In genomic region chr5:142901355-142901802, GRCm38 (mm10) we compare ENCODE assay signal across 8 mouse cellular contexts. TPM values are rescaled to one million over a fixed set of nuclear protein-coding genes. Genes with fewer than 3 reads are reported as not detected.
DNase-seq lines count a peak whose midpoint lies in the region; ATAC-seq lines count a peak whose summit lies in the region.

No protein-coding gene starts in this region.

- WGBS in hindbrain, embryonic 11.5 days, result 85% methylated on average over 7 of the region's 7 CpGs
- WGBS in hindbrain, embryonic 16.5 days, result 82% methylated on average over 7 of the region's 7 CpGs
- WGBS in forebrain, embryonic 12.5 days, result 82% methylated on average over 7 of the region's 7 CpGs
- WGBS in intestine, embryonic 15.5 days, result 73% methylated on average over 7 of the region's 7 CpGs
- 77% methylated on average over 7 of the region's 7 CpGs for WGBS in neural tube, embryonic 13.5 days

- no peaks in the 10 kb centered on the region for H3K9me3 ChIP-seq in hindbrain, embryonic 11.5 days (ENCODE audit: control insufficient read depth, low read length)
- no peaks in the 10 kb centered on the region for H3K9me3 ChIP-seq in hindbrain, embryonic 16.5 days (ENCODE audit: control insufficient read depth, low read length)
- no peaks in the 10 kb centered on the region for H3K9me3 ChIP-seq in forebrain, embryonic 12.5 days
- no peaks in the 10 kb centered on the region for H3K9me3 ChIP-seq in intestine, embryonic 15.5 days
- no peaks in the 10 kb centered on the region for H3K9me3 ChIP-seq in neural tube, embryonic 13.5 days

- no peaks in the 10 kb centered on the region for H3K4me1 ChIP-seq in hindbrain, embryonic 11.5 days (replicated peaks; ENCODE audit: control insufficient read depth, insufficient read depth, low read length)
- peaks cover 28% of the 10 kb centered on the region for H3K4me1 ChIP-seq in hindbrain, embryonic 16.5 days (ENCODE audit: control insufficient read depth, insufficient read depth, low read depth, low read length)
- peaks cover 22% of the 10 kb centered on the region for H3K4me1 ChIP-seq in forebrain, embryonic 12.5 days
- H3K4me1 ChIP-seq in intestine, embryonic 15.5 days (replicated peaks), result peaks cover 20% of the 10 kb centered on the region
- peaks cover 30% of the 10 kb centered on the region for H3K4me1 ChIP-seq in neural tube, embryonic 13.5 days (replicated peaks)

- no peaks in the 10 kb centered on the region for H3K27me3 ChIP-seq in hindbrain, embryonic 11.5 days (ENCODE audit: control insufficient read depth, insufficient read depth, low read length)
- no peaks in the 10 kb centered on the region for H3K27me3 ChIP-seq in hindbrain, embryonic 16.5 days (replicated peaks; ENCODE audit: control insufficient read depth, insufficient read depth, low read length)
- H3K27me3 ChIP-seq in forebrain, embryonic 12.5 days, result no peaks in the 10 kb centered on the region
- no peaks in the 10 kb centered on the region for H3K27me3 ChIP-seq in intestine, embryonic 15.5 days (replicated peaks)
- no peaks in the 10 kb centered on the region for H3K27me3 ChIP-seq in neural tube, embryonic 13.5 days

- no peak overlapping the region for H3K4me3 ChIP-seq in hindbrain, embryonic 11.5 days (ENCODE audit: low read depth, low read length)
- no peak overlapping the region for H3K4me3 ChIP-seq in hindbrain, embryonic 16.5 days (ENCODE audit: low read length)
- no peak overlapping the region for H3K4me3 ChIP-seq in forebrain, embryonic 12.5 days (replicated peaks)
- H3K4me3 ChIP-seq in intestine, embryonic 15.5 days (replicated peaks), result no peak overlapping the region
- H3K4me3 ChIP-seq in neural tube, embryonic 13.5 days, result no peak overlapping the region

- no peak for ATAC-seq in hindbrain, embryonic 11.5 days (ENCODE audit: low FRiP score)
- ATAC-seq in hindbrain, embryonic 16.5 days, result no peak
- ATAC-seq in forebrain, embryonic 12.5 days (ENCODE audit: low FRiP score), result no peak
- ATAC-seq in intestine, embryonic 15.5 days, result no peak
- no peak for ATAC-seq in neural tube, embryonic 13.5 days (ENCODE audit: low read depth)

- H3K4me2 ChIP-seq in hindbrain, embryonic 11.5 days (replicated peaks; ENCODE audit: low read depth, low read length), result no peak overlapping the region
- no peak overlapping the region for H3K4me2 ChIP-seq in hindbrain, embryonic 16.5 days (ENCODE audit: low read length)
- H3K4me2 ChIP-seq in forebrain, embryonic 12.5 days, result no peak overlapping the region
- H3K4me2 ChIP-seq in intestine, embryonic 15.5 days (replicated peaks), result no peak overlapping the region
- no peak overlapping the region for H3K4me2 ChIP-seq in neural tube, embryonic 13.5 days

- no peak overlapping the region for H3K27ac ChIP-seq in hindbrain, embryonic 11.5 days (ENCODE audit: low read depth, low read length)
- no peak overlapping the region for H3K27ac ChIP-seq in hindbrain, embryonic 16.5 days (ENCODE audit: low read depth, low read length)
- H3K27ac ChIP-seq in forebrain, embryonic 12.5 days, result peak overlapping the region; percentile 69
- H3K27ac ChIP-seq in intestine, embryonic 15.5 days, result peak overlapping the region; percentile 51; the same call in 1 of the 2 replicates
- H3K27ac ChIP-seq in neural tube, embryonic 13.5 days (replicated peaks), result peak overlapping the region; percentile 64

- no peak overlapping the region for H3K9ac ChIP-seq in hindbrain, embryonic 11.5 days (ENCODE audit: low read depth, low read length)
- no peak overlapping the region for H3K9ac ChIP-seq in hindbrain, embryonic 16.5 days (ENCODE audit: low read depth, low read length)
- no peak overlapping the region for H3K9ac ChIP-seq in forebrain, embryonic 12.5 days
- H3K9ac ChIP-seq in intestine, embryonic 15.5 days, result no peak overlapping the region
- no peak overlapping the region for H3K9ac ChIP-seq in neural tube, embryonic 13.5 days

- H3K36me3 ChIP-seq in hindbrain, embryonic 11.5 days (ENCODE audit: control insufficient read depth, insufficient read depth, low read length), result peaks cover 24% of the 10 kb centered on the region
- H3K36me3 ChIP-seq in hindbrain, embryonic 16.5 days (ENCODE audit: control insufficient read depth, insufficient read depth, low read length), result peaks cover 38% of the 10 kb centered on the region
- peaks cover 69% of the 10 kb centered on the region for H3K36me3 ChIP-seq in forebrain, embryonic 12.5 days (replicated peaks)
- peaks cover 34% of the 10 kb centered on the region for H3K36me3 ChIP-seq in intestine, embryonic 15.5 days
- H3K36me3 ChIP-seq in neural tube, embryonic 13.5 days, result peaks cover 70% of the 10 kb centered on the region

- peak; percentile 71 for DNase-seq in hindbrain, embryonic 11.5 days (ENCODE audit: low spot score)
- peak; percentile 66 for DNase-seq in MN1 (ENCODE audit: low spot score)
- no peak for DNase-seq in T-cell, adult 2 months (ENCODE audit: low spot score)
- no peak for DNase-seq in right cerebral cortex, postnatal 4 days

RNA-seq across cellular contexts. Expression of gene Actb, which starts 5.2 kb away (rescaled TPM):
- 15,671 and 16,656 TPM in 2 replicates for polyA plus RNA-seq in hindbrain, embryonic 11.5 days (2014; fragmentation: Nextera tagmentation; extraction: Ambion mirVana)
- 11,512 and 13,219 TPM in 2 replicates for polyA plus RNA-seq in hindbrain, embryonic 16.5 days (2015; fragmentation: Nextera tagmentation; extraction: Ambion mirVana)
- polyA plus RNA-seq in forebrain, embryonic 12.5 days (2016; fragmentation: Nextera tagmentation; extraction: Ambion mirVana), result 12,389 and 14,301 TPM in 2 replicates
- polyA plus RNA-seq in intestine, embryonic 15.5 days (2015; fragmentation: Nextera tagmentation; extraction: Ambion mirVana), result 14,579 and 17,104 TPM in 2 replicates
- polyA plus RNA-seq in neural tube, embryonic 13.5 days (2015; fragmentation: Nextera tagmentation; extraction: Ambion mirVana), result 15,088 and 16,772 TPM in 2 replicates

RNA-seq across cellular contexts. Expression of gene Fbxl18, which starts 6.2 kb away (rescaled TPM):
- 12.1 and 14.5 TPM in 2 replicates for polyA plus RNA-seq in hindbrain, embryonic 11.5 days (2014; fragmentation: Nextera tagmentation; extraction: Ambion mirVana)
- 29.7 and 32.9 TPM in 2 replicates for polyA plus RNA-seq in hindbrain, embryonic 16.5 days (2015; fragmentation: Nextera tagmentation; extraction: Ambion mirVana)
- 24.0 and 24.6 TPM in 2 replicates for polyA plus RNA-seq in forebrain, embryonic 12.5 days (2016; fragmentation: Nextera tagmentation; extraction: Ambion mirVana)
- 11.1 and 11.4 TPM in 2 replicates for polyA plus RNA-seq in intestine, embryonic 15.5 days (2015; fragmentation: Nextera tagmentation; extraction: Ambion mirVana)
- polyA plus RNA-seq in neural tube, embryonic 13.5 days (2015; fragmentation: Nextera tagmentation; extraction: Ambion mirVana), result 25.5 and 28.2 TPM in 2 replicates

RNA-seq across cellular contexts. Expression of gene Fscn1, which starts 58.8 kb away (rescaled TPM):
- polyA plus RNA-seq in hindbrain, embryonic 11.5 days (2014; fragmentation: Nextera tagmentation; extraction: Ambion mirVana), result 570 and 615 TPM in 2 replicates
- 478 and 522 TPM in 2 replicates for polyA plus RNA-seq in hindbrain, embryonic 16.5 days (2015; fragmentation: Nextera tagmentation; extraction: Ambion mirVana)
- polyA plus RNA-seq in forebrain, embryonic 12.5 days (2016; fragmentation: Nextera tagmentation; extraction: Ambion mirVana), result 665 and 748 TPM in 2 replicates
- polyA plus RNA-seq in intestine, embryonic 15.5 days (2015; fragmentation: Nextera tagmentation; extraction: Ambion mirVana), result 140 and 170 TPM in 2 replicates
- 517 and 659 TPM in 2 replicates for polyA plus RNA-seq in neural tube, embryonic 13.5 days (2015; fragmentation: Nextera tagmentation; extraction: Ambion mirVana)

Comparison
In these comparisons a context has a peak if more than half of its experiments do, and no peak if none do; other contexts are left out.
1. DNase-seq: peak in hindbrain, embryonic 11.5 days (single experiment) and MN1 (single experiment); none in T-cell, adult 2 months (single experiment) and right cerebral cortex, postnatal 4 days (single experiment).
2. H3K27ac ChIP-seq: peak in forebrain, embryonic 12.5 days (single experiment), intestine, embryonic 15.5 days (single experiment) and neural tube, embryonic 13.5 days (single experiment); none in hindbrain, embryonic 11.5 days (single experiment) and hindbrain, embryonic 16.5 days (single experiment).